Mouse (Mus musculus): ENCODE results near the gene Ascc1.
A peak's percentile ranks its signal among the peaks of the same experiment; 100 is the strongest.
"Not testable (repeated sequence)": the region's sequence is repeated elsewhere in the genome, so short reads cannot be mapped to it uniquely, and the experiment has no call there.

Ascc1 gene

GRCm38 (mm10) chr10:60115345-60116185, 113.0 kb downstream of the Ascc1 start:
- DNase-seq (ENCODE audit: low spot score), result no peak

DNA sequence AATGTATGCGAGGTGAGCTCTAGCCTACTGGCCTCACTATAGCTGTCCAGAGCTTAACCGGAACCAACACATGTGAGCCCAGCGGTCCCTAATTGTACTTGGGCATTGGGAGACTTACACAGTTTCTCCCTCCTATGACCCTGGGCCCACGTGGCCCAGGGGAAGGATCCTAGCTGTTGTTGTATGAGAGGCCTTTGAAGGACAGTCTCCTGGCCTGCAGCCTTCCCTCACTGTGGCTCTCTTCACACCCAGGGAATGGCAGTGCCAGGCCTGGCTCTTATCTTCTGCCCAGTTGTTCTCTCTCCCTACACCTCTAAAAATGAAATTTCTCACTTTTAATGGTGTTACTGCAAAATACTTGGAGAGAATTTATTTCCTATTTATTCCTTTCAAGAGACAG, 114.4 kb downstream of the Ascc1 start:
- no peak for DNase-seq (ENCODE audit: low spot score)

GRCm38 (mm10) chr10:60118464-60118863, 115.9 kb downstream of the Ascc1 start:
- no peak for DNase-seq (ENCODE audit: low spot score)

DNA sequence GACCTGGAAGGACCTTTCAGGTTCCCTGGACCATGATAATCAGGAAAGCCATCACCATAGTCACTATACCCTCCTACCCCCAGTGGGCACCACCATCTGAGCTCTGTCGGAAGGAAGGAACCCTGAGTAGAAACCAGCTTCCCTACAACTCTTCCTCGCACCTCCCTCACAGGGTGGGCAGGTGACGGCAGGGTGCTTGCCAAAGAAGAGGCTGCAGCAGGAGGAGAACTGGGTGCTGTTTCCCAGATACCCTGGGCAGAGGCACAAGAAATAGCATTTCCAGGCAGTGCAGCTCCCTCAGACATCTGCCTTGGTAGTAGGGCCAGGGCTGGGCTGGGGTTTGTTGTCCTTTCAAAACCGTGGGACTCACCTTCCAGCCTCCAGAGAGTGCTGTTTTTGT, 118.0 kb downstream of the Ascc1 start:
- DNase-seq (ENCODE audit: low spot score), result no peak

DNA sequence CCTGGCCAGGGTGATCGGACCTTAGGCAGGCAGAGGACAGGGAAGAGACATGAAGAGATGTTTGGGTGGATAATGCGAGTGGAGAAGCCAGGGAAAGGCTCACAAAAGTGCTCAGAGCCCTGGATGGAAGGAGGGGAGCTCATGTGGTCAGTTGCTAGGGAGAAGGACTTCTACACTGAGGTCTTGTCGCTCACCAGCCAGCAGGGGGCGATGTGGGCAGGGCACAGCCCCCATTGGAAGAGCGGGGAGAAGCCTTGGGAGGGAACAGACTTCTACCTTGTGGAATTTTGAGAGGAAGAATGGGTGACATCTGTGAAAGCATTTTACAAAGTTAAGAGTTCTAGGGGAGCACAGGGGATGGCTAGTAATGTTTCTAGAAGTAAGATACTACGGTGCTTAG, 121.5 kb downstream of the Ascc1 start:
- DNase-seq (ENCODE audit: low spot score), result no peak

DNA sequence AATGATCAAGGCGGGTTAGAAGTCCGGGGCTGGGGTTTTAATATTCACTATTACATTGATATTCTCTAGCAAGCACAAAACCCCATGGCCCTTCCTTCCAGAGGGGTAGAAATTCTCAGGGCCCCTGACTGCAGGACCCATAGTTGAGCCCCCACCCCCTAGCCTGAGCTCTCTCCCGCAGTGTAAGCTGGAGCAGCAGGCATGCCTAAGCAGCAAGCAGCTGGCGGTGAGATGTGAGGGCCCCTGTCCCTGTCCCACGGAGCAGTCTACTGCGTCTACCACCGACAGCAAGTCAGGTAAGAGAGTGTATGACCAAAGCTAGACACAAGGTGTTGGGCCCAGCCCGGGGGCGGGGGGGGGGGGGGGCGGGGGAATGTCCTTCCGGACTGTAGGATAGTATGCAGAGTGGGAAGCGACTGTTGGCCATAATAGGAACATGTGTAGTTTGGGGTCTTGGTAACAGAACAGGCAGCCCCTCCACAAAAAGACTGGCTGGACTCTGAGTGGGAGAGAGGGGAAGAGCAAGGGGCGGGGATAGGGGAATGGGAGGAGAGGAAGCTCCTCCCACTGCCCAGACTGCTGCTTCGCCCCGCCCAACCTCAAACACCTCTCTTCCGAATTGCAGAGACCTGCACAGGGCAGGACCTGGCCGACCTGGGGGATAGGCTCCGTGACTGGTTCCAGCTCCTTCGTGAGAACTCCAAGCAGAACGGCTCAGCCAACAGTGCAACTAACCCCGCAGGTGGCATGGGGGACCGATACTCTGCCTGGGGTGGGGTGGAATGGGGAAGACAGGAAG, 123.1 kb downstream of the Ascc1 start:
- no peak for DNase-seq (ENCODE audit: low spot score)

DNA sequence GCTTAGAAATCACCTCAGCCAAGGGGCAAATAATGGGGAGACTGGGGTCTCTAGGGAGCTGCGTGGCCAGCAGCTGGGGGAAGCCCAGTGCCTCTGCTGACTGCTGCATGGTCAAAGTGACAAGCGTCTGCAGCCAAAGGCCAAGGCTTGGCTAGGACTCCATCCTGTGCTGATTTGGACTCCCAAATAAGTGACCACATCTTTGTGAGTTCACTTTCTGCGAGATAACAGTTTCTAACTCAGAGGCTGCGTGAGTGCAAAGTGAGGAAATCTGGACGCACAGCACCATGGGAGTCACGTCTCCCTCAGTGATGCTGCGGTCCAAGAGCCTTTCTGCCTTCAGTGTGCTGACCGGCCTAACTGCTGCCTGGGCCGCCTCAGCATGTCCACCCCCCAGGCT, 125.7 kb downstream of the Ascc1 start:
- no peak for DNase-seq (ENCODE audit: low spot score)

- DNase-seq (ENCODE audit: low spot score), result no peak
These were observed 127.9 kb downstream of the Ascc1 start for GRCm38 (mm10) chr10:60130504-60130903.

GRCm38 (mm10) chr10:60133501-60133900, 130.9 kb downstream of the Ascc1 start:
- DNase-seq (ENCODE audit: low spot score), result no peak

DNA sequence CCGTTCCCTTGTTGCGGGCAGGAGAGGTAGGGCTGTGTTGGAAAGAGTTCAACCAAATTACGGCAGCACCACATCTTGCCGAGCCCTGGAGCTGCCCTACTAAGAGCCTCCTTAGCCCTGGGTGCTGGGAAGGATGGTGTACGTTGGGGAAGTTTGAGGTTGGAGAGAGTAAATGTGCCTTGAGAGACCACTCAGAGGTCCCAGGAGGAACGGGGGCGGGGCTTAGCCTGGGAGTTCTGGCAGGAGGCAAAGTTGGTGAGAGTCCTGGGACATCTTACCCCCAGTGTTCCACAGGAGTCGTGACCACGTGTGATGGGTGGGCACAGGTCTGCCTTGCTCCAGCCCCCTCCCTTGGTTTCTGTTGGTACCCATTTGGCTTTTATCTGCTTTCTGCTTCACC, 131.6 kb downstream of the Ascc1 start:
- DNase-seq (ENCODE audit: low spot score), result no peak

DNA sequence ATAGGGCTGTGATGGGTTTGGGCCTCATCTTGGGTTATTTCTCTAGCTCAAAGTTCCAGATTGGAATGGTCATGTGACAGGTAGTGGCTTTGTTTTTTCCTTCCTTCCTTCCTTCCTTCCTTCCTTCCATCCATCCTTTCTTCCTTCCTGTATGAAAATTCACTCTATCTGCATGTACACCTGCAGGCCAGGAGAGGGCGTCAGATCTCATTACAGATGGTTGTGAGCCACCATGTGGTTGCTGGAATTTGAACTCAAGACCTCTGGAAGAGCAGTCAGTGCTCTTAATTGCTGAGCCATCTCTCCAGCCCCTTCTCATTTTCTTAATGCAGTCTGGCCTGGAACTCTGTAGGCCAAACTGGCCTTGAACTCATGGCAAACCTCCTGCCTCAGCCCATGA, 133.4 kb downstream of the Ascc1 start:
- not testable (repeated sequence) for DNase-seq (ENCODE audit: low spot score)

DNA sequence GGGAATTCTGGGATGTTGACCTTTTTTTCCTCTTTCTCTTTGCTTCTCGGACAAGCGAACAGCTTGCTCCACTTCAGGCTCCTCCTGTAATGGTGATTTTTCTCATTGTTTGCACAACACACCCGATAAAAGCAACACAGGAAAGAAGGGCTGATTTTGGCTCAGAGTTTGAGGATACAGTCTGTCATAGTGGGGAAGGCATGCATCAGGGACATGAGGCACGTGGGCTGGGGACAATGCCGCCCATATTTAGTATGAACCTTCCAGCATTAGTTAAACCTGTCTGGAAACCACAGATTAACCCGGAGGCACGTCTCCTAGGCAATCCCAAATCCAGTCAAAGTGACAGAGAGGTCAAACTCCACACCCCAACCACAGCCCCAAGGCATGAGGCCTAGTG, 134.3 kb downstream of the Ascc1 start:
- DNase-seq (ENCODE audit: low spot score), result no peak

- DNase-seq (ENCODE audit: low spot score), result no peak
These were observed 136.1 kb downstream of the Ascc1 start for GRCm38 (mm10) chr10:60138680-60139079.

DNA sequence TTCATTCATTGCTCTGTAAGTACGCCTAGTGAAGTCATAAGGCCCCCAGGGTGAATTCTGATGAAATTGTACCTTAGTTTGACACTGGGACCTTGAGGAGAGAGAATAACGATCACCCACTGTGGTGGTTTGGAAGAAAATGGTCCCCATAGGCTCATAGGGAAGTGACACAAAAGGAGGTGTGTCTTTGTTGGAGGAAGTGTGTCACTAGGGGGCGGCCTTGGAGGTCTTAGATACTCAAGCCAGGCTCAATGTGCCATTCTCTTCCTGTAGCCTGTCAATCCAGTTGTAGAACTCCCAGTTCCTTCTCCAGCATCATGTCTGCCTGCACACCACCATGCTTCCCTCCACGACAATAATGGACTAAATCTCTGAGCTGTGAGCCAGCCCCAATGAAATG, 138.1 kb downstream of the Ascc1 start:
- no peak for DNase-seq (ENCODE audit: low spot score)

GRCm38 (mm10) chr10:60141656-60142160, 139.1 kb downstream of the Ascc1 start:
- no peak for DNase-seq (ENCODE audit: low spot score)

DNA sequence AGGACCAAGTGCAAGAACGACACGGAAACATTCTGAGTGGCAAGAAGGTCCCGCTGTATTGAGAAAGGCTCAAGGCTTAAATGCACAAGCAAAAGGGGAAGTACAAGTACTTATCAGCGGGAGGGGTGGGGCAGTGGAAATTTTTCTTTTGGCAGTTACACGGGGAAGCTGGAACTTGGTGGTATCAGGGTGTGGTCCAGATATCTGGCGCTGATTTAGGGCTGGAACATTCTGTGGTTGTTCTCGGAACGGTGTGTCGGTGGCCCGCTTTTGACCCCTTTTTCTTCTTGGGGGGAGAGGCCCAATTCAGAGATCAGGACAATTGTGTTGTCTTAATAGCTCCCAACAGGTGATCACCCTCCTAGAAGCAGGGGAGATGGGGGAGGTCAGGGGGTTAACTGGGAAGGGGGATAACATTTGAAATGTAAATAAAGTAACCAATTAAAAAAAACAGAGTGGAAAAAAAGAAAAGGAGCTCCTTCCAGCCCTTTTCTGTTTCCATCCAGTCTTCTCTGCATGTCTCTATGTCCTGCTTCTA, 145.0 kb downstream of the Ascc1 start:
- not testable (repeated sequence) for DNase-seq (ENCODE audit: low spot score)

DNA sequence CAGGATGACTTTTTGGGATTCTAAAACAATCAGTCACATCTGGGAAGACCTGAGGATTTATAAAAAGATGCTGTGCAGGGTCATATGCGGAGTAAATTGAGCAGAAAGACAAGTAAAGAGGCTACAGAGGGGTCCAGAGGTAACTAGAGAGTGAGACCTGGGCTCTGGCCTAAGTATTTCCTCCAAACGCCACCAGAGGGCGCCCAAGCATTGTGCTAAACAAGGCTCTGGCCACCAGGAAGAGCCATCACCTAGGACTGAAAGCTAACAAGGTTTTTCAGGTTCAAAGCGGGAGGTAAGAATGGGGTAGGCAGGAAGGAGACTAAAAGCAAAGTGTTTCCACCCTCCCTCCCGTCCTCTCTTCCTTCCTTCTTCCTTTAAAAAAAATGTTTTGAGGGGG, 145.5 kb downstream of the Ascc1 start:
- peak; percentile 56 for DNase-seq (ENCODE audit: low spot score)
